Mouse (Mus musculus) hematopoietic stem cell, adult 5-6 weeks (primary cell): ENCODE results near the gene Mpeg1. TPM values are rescaled to one million over a fixed set of nuclear protein-coding genes. Genes with fewer than 3 reads are reported as not detected.

Experiments
- ATAC-seq, 2 experiments: fragments of 125-278 bp in 1 of 2; replicated peaks in 1 of 2; 2 replicates each; pipeline ENCODE4 v1.8.0; 2016 to 2017; ENCODE audit warnings: inconsistent platforms in 2 of 2, mild to moderate bottlenecking in 2 of 2, moderate number of reproducible peaks in 2 of 2, low read depth in 1 of 2, moderate TSS enrichment in 1 of 2; ENCODE audit not compliant: low FRiP score in 2 of 2, poor library complexity in 2 of 2, severe bottlenecking in 2 of 2, insufficient read depth in 1 of 2, low TSS enrichment in 1 of 2
- total RNA-seq: library from RNA; stranded (forward); fragments of 172-1452, 232-1000 nt; gene quantifications from 2 replicates; pipeline ENCODE4 v1.2.3, GENCODE M21; 2017

Mpeg1 gene
- total RNA-seq = 15.1 and 28.2 TPM in 2 replicates

DNA sequence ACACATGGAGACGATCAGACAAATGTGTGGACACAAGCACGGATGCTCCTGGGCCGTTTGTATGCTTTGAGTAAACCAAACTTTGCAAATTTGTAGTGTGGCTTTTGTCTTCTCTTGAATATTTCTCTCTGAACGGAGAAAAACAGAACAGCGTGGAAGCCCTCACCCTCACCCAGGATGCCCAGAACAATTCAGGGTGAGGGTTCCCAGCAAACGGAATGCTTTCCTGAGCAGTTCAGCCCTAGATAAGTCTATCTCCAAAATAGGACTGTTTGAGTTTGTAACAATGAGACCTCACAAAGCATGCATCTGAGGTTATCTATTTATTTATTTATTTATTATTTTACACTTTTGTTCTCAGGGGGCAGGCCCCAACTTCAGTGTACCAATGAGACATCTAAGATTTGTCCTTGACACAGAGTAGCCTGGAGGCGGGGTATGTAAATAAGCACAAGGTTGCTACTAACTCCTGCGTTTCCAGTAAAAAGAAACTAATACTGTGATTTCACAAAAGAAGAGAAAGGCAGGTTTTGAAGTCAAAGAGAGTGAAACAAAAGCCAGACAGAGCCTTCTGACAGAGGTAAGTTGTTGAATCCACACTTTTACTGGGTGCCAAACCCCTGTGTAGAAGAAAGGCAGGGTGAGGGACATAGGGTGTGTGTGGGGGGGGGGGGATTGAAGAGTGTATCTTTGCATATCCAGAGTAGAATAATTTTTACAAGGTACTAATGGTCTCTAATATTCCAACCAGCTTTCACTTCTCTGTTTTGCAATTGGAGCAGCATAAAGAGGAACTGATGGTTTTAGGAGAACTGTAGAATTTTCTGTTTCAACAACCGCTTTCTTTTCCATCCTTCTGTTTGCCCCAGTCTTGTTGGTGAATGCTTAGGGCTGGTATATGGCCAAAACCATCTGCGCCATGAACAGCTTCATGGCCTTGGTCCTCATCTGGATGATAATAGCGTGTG, at the start of gene Mpeg1:
Mpeg1 (plus strand) TSS at position 498 of the 968 bp plus-strand sequence.
- ATAC-seq = peak; percentile 23 to 34; a peak in 1 of 4 replicates

DNA sequence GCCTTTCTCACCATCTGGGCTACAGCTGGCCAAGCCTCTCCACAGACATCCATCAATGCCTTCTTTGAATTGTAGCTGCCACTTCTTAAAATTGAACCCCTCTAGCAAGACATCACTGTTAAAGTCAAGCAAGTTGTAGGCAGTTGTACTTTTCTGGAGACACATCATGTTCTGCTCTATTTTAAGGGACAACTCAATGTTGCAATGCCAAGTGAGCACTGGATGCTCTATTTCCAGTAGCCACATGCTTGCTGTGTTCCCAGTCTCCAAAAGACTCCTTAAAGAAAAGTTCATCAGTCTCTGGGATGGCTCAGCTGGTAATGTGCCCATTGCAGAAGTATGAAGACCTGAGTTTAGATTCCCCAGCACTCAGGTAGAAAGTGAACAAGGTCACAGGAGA, 46.8 kb upstream of the Mpeg1 start:
- ATAC-seq = no peak

DNA sequence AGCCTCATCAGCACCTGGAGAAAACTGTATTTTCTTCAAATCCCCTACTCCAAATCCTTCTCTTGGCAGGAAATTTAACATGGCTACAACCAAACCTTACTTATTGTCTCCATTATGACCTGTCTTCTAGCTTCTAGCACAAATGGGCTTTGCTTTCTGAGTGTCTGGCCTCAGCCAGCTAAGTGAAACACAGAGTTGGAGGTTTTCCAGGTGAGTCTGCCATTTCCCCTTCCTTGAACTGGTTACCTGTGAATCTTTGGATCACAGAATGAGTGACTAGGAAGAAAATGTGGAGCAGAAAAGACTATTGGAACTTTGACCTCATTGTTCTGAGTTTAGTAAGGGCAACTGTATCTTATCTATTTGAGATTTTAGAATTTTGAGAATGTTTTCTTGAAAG, 43.2 kb upstream of the Mpeg1 start, which contains the start of gene Olfr1441:
Olfr1441 (plus strand) TSS at position 73 of the 400 bp plus-strand sequence.
- no peak for ATAC-seq

GRCm38 (mm10) chr19:12418312-12418711, 42.3 kb upstream of the Mpeg1 start:
- no peak for ATAC-seq

GRCm38 (mm10) chr19:12420555-12420954, 40.0 kb upstream of the Mpeg1 start:
- ATAC-seq = no peak

GRCm38 (mm10) chr19:12421680-12422079, 38.9 kb upstream of the Mpeg1 start:
- ATAC-seq = no peak

DNA sequence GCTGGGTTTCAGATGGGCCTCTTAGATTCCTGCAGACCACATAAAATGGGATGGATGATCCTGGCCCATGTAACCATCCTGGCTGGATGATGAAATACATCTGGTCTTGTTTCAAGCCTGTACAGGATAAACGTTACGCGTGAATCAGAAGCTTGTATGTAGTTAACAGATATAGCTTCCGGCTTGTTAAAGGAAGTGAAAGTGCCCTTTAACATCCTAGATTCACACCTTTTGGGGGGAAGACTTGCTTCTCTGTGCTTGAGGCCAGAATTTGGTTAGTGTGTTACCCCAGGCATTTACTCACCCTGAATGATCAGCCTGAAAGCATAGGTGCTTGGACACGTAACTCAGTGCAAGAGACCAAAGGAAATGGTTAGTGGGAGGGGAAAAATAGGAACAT, 33.5 kb upstream of the Mpeg1 start:
- ATAC-seq = peak in 1 of 2 experiments; percentile 22; a peak in 1 of 4 replicates

- ATAC-seq = no peak
Observed at GRCm38 (mm10) chr19:12427605-12428004, 33.0 kb upstream of the Mpeg1 start, which contains the start of gene Pfpl. Pfpl (plus strand) TSS chr19:12427905.

DNA sequence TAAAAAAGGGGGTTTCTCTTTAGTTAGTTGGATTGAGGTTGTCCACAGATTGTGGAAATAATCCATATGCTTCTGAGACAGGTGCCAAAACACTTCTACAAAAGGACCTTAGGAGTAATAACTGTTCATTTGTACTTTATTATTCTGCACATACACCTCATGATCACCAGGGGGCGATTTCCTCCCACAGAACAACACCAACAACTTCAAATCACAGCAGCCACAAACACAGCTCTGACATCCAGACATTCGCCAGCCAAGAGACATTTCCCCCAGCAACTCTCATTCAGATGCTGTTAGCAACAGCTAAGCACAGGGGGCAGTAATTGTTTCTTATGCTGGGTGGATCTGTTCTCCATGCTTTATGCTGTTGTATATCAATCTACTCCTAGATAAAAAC, 27.5 kb upstream of the Mpeg1 start:
- peak; percentile 51 to 71 for ATAC-seq

GRCm38 (mm10) chr19:12435011-12435416, 25.6 kb upstream of the Mpeg1 start:
- peak; percentile 83 to 88 for ATAC-seq

DNA sequence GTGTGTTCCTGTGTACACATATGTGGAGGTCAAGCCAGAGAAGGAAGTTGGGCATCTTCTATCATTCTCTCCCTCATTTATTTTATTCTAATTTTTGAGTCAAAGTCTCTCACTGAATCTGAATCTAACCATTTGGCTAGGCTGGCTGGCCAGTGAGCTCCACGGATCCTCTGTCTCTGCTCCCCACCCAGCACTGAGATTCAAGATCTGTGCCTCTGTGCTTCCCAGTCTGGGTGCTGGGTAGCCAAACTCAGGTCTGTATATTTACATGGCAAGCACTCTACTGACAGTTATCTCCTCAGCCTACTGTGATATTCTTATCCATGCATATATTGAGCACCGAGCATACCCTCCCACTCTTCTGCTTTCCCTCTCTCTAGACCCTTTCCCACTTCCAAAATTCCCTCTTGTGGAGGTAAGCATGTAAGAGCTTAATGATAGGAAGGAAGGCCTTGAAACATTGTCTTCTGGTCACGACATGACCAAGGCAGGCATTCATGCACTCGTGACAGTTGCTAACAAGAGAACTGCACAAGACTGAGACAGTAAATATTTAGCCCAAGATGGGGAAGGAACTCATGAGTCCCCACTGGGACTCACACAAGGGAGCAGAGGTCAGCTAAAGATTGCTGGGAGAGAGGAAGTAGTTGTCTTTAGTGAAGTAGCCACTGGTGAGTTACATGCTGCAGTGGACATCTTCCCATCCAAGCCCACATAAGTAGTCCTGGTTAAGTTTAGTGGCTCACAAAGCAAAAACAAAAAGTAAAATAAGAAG, 24.6 kb upstream of the Mpeg1 start:
- ATAC-seq = no peak

- ATAC-seq = no peak
Observed at GRCm38 (mm10) chr19:12439581-12439980, 21.0 kb upstream of the Mpeg1 start.

GRCm38 (mm10) chr19:12440103-12440725, 20.4 kb upstream of the Mpeg1 start:
- peak in 1 of 2 experiments; percentile 55; a peak in 1 of 4 replicates for ATAC-seq

GRCm38 (mm10) chr19:12442560-12442959, 18.0 kb upstream of the Mpeg1 start:
- ATAC-seq = peak; percentile 86 to 90

DNA sequence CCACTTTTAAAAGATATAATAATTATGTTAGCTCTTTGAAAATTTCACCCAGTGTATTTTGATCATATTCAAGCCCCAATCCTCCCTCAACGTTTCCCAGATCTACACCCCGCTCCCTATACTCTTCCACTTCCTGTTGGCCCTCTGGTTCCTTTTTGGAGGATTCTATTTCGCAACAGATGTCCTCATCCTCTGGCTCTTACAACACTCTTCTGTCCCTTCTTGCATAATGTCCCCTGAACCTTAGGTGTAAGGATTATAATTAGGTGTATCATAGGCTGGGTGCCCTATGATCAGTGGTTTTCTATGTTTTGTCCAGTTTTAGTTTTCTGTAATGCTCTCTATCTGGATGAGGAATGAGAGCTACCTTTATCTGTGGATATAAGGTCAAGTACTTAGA, 15.6 kb upstream of the Mpeg1 start:
- ATAC-seq = peak in 1 of 2 experiments; percentile 61; a peak in 1 of 4 replicates

GRCm38 (mm10) chr19:12457401-12458066, 3.0 kb upstream of the Mpeg1 start:
- ATAC-seq = peak; percentile 84 to 91

GRCm38 (mm10) chr19:12459516-12459915, 1.1 kb upstream of the Mpeg1 start:
- no peak for ATAC-seq
